Mouse (Mus musculus): ENCODE measurements around the gene Fam69a.
"Not testable (repeated sequence)": the region's sequence is repeated elsewhere in the genome, so short reads cannot be mapped to it uniquely, and the experiment has no call there.

The Fam69a gene

DNA sequence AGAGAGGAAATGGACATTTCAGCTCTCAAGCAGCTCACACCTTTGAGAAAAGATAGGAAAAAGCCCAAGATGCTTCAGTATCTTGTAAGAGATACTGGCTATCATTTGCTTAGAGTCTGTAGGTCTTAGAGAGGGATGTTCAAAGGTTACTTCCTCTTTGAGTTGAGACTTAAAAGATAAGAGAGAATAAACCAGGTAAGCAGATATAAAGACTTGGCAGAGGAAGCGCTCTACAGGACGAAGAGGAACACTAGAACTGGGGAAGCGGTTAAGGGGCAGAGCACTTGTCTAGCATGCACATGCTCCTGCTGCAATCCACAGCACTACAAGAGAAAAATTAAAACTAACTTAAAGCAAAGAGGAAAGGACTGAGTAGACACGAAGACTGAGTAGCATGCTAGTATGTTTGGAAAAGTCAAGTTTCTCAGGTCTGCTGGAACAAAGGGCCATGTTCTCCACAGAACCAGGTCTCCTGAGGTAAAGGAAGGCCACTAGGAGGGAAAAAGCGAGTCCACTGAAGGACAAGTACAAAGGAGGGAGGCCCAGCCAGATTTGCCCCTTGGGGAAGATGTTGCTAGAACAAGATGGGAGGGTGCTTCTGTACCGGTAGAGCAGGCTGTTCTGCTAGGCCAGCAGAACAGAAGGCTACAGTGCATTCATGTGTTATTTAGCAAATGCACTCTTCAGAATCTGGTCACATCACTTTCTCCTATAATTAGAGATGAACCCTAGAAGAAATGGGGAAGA lies 8.4 kb downstream of the Fam69a start:
- no peak for DNase-seq

GRCm38 (mm10) chr5:107977640-107978288 lies 9.1 kb downstream of the Fam69a start:
- DNase-seq, result no peak

- DNase-seq, result no peak
Observed at GRCm38 (mm10) chr5:107973310-107973709, 13.6 kb downstream of the Fam69a start.

DNA sequence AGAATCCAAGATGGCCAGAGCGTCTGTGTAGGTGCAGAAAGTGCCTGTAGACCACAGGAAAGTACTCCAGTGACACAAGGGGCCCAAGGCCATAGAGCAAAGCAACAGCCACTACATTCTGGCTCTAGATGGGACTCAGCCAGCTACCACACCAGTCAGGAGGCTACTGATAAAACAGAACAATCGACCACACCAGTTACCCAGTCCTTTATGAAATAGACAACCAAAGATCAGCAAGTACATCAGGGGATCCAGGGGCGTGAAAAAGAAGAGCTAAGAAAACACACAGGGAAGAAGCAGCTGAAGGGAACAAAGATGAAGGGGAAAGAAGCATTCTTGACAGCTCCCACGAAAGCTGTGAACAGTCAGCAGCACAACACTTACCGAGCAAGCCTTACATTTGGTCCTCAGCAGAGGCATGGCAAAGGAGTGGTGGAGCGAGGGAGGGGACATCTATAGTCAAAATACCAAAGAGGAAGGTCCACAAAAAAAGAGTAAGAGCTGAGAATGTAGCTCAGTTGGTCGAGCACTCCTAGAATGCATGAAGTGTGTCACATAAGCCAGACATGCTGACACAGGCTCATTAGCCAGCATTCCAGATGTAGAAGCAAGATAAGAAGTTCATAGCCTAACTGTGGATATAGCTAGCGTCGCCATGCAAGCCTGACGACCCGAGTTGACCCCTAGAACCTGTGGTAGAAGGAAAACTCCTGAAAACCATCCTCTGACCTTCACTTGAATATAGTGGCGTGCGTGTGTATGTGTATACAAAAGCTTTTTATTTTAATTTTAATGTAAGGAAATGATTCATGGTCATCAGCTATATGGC lies 14.2 kb downstream of the Fam69a start:
- DNase-seq, result no peak

DNA sequence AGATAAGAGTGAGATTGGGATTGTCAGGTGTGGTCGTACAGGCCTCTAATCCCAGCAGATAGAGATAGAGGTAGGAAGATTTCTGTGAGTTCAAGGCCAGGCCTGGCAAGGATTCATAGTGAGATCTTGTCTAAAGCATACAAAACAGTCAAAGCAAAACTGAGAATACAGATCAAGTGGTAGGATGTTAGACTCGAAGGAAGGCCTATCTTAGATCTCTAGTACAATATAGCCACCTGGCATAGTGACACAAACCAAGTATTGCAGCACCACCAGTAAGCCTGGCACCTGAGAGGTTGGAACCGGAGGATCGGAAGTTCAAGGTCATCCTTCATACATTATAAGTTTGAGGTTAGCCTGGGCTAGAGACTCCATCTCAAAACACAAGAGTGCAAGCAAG lies 15.8 kb downstream of the Fam69a start:
- DNase-seq, result no peak

- not testable (repeated sequence) for DNase-seq
Observed at GRCm38 (mm10) chr5:107969818-107970217, 17.1 kb downstream of the Fam69a start.

DNA sequence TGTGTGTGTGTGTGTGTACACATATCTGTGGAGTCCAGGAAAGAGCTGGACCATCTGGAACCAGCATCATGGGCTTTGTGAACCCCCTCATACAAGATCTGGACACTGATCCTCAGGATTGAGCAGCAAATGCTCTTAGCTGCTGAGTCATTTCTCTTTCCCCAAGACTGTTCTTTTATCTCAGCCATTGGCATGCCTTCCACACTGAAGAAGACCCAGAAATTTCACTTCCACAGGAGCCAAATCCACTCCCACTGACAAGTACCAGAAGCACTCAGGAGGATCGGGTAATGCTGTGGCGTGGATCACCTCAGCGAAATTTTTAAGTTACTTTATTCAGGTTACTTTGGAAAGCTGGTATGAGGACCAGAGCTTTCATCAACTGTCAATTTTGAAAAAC lies 18.8 kb downstream of the Fam69a start:
- no peak for DNase-seq

- DNase-seq, result no peak
Observed at GRCm38 (mm10) chr5:107966841-107967457, 19.9 kb downstream of the Fam69a start.

DNA sequence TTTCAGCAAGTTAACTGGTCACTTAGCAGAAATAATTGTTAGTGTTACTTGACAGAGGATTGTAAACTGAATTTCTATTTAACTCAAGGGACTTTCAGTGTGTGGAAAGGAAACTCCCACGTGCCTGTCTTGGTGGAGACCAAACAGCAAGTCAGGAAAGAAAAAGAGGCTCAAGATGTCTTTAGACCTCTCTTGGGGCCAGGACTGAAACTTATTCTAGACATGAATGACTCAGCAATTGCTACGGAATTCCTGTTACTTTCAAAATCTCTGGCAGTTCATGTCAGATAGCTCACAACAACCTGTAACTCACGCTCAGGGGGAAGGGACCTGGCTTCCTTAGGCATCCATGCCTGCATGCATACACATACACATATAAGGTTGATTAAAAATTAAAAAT lies 20.7 kb downstream of the Fam69a start:
- DNase-seq, result no peak

DNA sequence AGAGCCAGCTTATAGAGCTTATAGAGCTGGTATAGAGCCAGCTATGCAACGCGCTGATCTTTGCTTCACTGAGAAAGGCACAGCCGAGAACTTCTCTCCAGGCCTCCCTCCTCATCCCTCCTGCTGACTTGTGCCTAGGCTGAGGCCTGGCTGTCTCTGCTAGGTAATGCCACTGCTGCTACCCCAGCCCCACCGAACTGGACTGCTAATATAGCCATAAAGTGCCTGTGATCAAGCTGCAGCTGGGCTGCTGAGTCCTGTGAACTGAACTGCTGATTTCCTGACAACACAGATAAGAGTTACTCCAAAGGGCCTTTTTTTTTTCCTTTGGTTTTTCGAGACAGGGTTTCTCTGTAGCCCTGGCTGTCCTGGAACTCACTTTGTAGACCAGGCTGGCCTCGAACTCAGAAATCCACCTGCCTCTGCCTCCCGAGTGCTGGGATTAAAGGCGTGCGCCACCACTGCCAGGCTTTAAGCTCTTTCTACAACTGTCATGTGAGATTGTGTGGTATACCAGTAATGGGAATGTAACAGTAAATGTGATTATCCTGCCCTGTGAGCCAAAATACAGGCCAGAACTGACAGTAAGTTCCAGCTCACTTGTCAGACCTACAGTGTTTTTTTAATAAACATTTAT lies 21.4 kb downstream of the Fam69a start:
- no peak for DNase-seq

DNA sequence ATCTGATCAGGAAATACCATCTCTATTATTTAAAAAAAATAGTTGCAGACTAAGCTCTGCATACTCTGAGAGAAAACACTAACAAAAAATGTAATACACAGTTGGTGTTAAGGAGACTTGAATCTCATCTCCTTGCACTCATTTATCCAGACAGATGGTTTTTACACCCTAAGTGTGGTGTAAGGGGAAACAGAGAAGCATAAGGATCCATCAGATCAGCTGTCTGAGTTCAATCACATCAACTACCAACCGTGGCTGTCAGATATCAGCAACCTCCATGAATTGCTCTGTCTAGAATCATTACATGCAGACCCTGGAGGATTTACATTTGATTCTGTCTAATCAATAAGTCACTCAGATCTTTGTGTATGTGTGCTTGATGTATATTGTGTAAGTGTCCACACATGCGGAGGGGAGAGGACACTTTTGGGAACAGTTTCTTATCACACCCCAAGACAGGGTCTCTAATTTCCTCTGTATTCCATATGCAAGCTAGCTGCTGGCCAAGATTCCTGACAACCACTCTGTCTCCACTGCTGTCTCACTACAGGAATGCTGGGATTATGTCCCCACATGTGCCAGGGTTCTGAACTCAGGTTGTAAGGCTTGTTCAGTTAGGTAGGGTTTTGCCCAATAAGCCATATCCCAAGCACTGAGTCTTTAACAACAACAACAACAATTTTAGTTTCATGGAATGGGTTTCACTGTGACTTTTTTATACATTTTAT lies 22.7 kb downstream of the Fam69a start:
- DNase-seq, result no peak

DNA sequence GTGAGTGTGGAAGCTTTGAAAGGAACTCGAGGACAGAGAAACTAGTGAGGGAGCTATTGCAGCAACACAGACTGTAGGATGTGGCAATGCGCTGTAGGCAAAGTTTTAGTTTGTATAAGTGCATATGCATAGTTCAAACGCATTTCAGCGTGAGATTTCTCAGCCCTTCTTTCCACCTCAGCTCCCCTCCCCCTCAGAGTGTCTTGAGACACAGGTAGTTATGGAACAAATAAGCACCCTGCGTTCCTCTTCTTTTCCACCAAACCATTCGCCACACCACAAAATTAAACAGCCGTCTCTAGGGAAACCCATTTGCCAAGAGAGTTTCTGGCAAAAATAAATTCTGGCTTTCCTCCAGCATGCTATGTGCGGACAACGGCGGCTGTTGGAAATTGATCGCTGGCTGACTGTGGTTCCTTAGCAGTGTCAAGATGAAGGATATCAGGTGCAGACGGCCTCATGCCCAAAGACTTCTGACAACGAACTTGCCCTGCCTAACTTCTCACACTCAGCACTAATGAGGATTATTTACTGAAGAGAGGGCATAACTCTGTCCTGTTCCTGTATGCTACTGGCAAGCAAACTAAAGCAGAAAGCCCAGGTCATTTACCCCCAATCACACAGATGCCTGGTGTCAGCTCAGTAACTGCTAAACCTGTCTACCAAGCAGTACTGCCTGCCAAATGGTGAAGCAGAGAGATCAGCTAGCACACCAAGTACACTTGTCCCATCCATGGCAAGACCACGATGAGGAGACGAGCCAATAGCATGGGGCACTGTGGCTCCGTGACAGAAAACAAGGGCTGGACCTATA lies 25.2 kb downstream of the Fam69a start:
- peak; percentile 51 to 57 for DNase-seq

DNA sequence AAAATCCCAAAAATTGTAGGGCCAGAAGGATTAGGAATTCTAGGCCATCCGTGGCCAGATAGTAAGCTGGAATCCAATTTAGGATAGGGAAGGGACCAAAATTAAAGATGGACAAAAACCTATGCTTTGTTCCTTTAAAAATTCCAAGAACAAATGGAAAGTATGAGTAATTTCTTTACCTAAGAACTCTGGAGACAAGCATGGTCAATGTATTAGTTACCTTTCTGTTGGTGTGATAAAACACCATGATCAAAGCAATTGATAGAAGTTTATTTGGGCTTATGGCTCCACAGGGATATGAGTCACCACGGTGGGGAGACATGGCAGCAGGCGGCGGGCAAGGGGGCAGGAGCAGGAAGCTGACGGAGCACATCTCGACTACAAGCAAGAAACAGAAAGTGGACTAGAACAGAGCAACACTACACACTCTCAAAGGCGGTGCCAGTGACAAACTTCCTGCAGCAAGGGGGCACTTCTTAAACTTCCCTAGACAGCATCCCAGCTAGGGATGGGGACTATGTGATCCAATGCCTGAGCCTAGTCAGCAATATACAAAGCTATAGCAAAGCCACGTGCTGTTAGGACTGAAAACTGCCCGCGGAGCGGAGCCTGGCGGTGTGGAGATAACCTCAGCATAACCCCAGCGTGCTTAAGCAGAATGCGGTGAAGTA lies 26.2 kb downstream of the Fam69a start:
- peak in 1 of 2 experiments; percentile 22 for DNase-seq

DNA sequence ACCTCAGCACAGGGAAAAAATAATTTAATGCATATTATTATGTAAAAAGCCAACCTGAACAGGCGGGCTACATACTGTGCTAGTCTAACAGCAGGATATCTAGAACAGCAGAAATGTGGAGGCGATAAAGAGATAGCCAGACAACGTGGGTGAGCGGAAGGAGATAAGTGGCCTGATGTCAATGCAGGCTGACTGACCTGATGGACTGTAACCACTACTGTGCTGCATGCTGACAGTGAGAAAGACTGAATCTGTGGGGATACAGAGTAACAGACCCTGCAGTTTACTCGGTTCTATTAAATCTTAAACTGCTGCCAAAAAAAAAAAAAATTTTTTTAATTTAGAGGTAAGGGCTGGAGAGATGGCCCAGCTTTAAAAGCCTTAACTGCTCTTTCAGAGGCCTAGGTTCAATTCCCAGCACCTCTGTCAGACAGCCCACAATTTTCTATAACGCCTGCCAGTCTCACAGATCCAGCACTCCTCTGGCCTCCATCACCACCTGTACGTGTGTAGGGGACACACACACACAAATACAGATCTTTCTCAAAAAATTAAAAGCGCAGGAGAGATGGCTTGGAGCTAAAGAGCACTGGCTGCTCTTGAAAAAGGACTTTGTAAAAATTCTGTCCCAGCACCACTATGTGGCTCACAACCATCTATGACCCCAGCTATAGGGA lies 27.1 kb downstream of the Fam69a start:
- DNase-seq, result peak in 1 of 2 experiments; percentile 27

DNA sequence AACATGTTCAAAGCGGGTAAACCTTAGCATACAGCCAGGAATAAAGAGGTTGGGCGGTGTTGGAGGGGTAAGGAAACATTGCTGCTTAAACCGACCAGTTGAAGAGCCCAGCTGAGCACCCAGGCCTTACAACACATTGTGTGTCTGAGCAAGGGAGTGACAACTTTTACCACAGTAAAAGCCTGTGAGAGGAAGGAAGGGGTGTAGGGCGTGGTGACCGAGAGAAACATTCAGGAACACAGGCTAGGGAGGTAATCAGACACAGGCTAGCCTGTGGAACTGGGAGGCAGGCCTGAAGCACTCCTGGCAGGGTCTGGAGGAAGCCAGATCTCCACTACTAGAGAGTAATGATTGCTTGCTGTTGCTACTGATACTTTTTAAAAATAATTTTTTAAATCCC lies 36.2 kb downstream of the Fam69a start:
- DNase-seq, result no peak

- no peak for DNase-seq
Observed at GRCm38 (mm10) chr5:107949607-107950006, 37.3 kb downstream of the Fam69a start.

GRCm38 (mm10) chr5:107948899-107949298 lies 38.0 kb downstream of the Fam69a start:
- DNase-seq, result no peak

- peak; percentile 49 to 57 for DNase-seq
Observed at GRCm38 (mm10) chr5:107947548-107947947, 39.3 kb downstream of the Fam69a start.

DNA sequence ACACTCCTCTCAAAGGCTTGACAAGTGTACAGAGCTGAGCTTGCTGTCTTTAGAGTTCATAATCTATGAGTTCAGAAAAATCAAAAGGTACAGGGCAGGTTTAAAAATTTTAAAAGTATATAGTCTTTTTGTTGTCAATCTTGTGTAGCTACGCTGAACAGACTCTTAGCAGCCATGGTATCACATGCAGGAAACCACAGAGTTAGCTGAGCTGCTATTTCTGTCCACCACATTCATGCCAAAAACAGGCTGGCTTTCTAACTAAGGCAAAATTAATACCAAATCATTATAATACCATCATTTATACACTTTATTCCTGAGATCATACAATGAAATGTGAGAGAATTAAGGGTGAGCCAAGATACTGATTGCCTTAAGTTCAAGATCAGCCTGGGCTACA lies 40.4 kb downstream of the Fam69a start:
- DNase-seq, result no peak

GRCm38 (mm10) chr5:107943526-107943925 lies 43.4 kb downstream of the Fam69a start:
- DNase-seq, result no peak

Measured in cerebellum, postnatal 25 days (tissue).